Mouse (Mus musculus) cerebellum, adult 2 months (tissue): ENCODE results near the gene Col8a2. TPM values are rescaled to one million over a fixed set of nuclear protein-coding genes. Genes with fewer than 3 reads are reported as not detected.
A peak's percentile ranks its signal among the peaks of the same experiment; 100 is the strongest.

Experiments used
- DNase-seq, 2 experiments: peaks; one replicate each; pipeline ENCODE4 v3.0.0; 2021
- H3K27ac ChIP-seq: fragments of 200-500 bp; 2 replicates; pipeline ENCODE4 v1.5.1; 2012; ENCODE audit warnings: low read length, control low read depth, inconsistent platforms; ENCODE audit not compliant: insufficient read depth
- H3K27me3 ChIP-seq: fragments of 200-500 bp; 2 replicates; pipeline ENCODE4 v1.6.1; 2012; ENCODE audit warnings: inconsistent platforms, mild to moderate bottlenecking, low read length, moderate library complexity; ENCODE audit not compliant: control insufficient read depth, insufficient read depth
- H3K4me1 ChIP-seq: fragments of 200-500 bp; 2 replicates; pipeline ENCODE4 v1.6.1; 2011; ENCODE audit warnings: low read length; ENCODE audit not compliant: control insufficient read depth, insufficient read depth
- H3K4me3 ChIP-seq: fragments of 200-500 bp; replicated peaks from 2 replicates; pipeline ENCODE3; 2011; ENCODE audit warnings: mild to moderate bottlenecking, low read depth, low read length, control low read depth; ENCODE audit not compliant: insufficient read depth
- CTCF ChIP-seq: fragments of 200-500 bp; IDR thresholded peaks from 2 replicates; pipeline ENCODE4 v1.5.1; 2011; ENCODE audit warnings: low read depth, mild to moderate bottlenecking, control low read depth, low read length, moderate library complexity, borderline replicate concordance; ENCODE audit not compliant: insufficient read depth
- POLR2A ChIP-seq: fragments of 200-500 bp; IDR thresholded peaks from 2 replicates; pipeline ENCODE4 v1.6.1; 2011; ENCODE audit warnings: low read length, control low read depth, borderline replicate concordance; ENCODE audit not compliant: insufficient read depth
- WGBS: fragments of 180-500 bp; shearing (Covaris S2); methylation state at CpG from one replicate; pipeline ENCODE4 v1.1.7; 2018; 5-methylcytosine and 5-hydroxymethylcytosine counted together
- polyA plus RNA-seq: library from polyadenylated mRNA; depleted of rRNA; stranded (reverse); fragments of >200 nt; gene quantifications from 2 replicates; pipeline ENCODE4 v1.2.3, GENCODE M21; 2012; rRNA removed

Col8a2 gene
- polyA plus RNA-seq: 0.93 and 2.0 TPM in 2 replicates

DNA sequence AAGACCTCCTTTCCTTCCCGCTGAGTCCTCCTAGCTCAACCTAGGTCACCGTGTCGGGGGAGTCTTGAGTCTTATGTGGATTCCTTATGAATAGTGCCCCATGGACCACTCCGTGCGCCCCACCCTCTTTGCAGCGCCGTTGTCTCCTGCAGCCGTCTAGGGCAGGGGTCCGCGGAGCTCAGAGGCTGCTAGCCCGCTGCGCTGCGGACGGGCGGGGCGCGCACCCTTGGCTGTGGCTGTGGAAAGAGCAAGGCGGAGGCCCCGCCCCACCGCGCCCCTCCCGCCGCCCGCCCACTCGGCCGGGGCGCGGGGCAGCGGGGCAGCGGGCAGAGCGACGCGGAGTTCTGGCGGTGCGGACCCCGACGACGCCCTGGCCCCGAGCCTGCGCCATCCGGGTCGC, at the start of gene Col8a2:
Gene Col8a2, plus strand, starts transcription at position 302 of the 400 bp plus-strand sequence.
- DNase-seq: no peak
- Histone ChIP-seq H3K4me1 (no peaks in the 10 kb centered on the region), H3K4me3 (no peak within 1 kb of the TSS), H3K27ac (no peak within 1 kb of the TSS), H3K27me3 (peaks cover 3% of the 10 kb centered on the region; the same call in 1 of the 2 replicates)
- WGBS: 3% methylated on average over 42 of the region's 42 CpGs
- TF ChIP-seq CTCF (no peak), POLR2A (no peak)

DNA sequence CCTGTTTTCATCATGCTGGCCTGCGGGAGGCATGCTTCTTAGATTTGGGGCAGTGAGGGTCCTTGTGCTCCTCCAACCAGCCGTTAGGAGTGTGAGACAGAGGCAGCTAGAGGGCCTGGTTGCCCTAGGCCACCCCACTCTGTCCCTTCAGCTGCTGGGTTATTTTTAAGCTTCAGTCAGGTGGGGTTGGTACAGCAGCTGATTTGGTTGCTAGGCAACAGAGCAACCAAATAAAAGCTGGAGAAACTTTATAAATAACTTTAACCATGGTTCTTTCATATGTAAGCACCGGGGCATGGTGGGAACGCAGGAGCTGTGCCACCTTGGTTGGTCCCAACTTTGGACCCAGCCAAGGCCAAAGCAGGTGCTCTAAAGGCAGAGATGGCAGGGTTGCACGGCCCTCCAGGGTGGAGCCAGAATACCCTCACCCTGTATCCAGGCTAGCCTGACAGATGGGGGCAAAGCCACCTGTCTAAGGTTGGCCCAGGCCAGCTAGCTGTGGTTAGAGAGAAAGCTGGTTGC, 48.8 kb upstream of the Col8a2 start:
- TF ChIP-seq CTCF: no peak
- no peak for TF ChIP-seq POLR2A
- DNase-seq: peak; percentile 15 to 29
- no peaks in the 10 kb centered on the region for H3K27me3 ChIP-seq
- H3K27ac ChIP-seq: no peak overlapping the region
- H3K4me3 ChIP-seq: no peak overlapping the region
- peaks cover 27% of the 10 kb centered on the region for H3K4me1 ChIP-seq
- WGBS: 42% methylated on average over 5 of the region's 5 CpGs

DNA sequence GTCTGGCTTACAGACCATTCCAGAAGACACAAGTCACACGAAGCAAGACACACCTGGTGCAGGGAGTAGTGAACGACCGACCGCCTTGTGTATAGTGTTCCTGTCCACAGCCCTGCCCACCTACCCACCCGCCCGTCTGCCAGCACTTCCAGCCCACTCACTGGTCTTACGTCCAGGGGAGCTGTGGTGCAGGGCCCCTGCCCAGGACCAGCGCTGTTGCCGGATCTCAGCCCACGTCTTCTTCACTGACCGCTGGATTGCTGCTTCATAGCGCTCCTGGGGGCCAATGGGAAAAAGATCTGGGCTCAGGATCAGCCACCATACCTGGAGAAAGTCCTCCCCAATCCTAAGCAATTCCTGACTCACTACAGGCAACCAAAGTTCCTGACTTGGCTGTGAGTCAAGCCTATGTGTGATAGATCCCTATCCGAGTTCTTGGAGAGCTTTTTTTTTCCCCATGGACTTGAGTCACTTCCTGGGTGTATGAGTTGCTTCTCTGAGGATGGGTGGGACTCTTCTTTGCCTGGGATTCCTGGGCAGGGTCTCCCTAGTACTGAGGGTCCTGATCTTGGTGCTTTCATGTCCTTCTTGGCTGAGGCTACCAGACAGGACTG, 46.6 kb upstream of the Col8a2 start:
- Histone ChIP-seq H3K27me3 (no peaks in the 10 kb centered on the region), H3K27ac (no peak overlapping the region), H3K4me3 (no peak overlapping the region), H3K4me1 (peaks cover 36% of the 10 kb centered on the region)
- DNase-seq: peak; percentile 9 to 13
- TF ChIP-seq POLR2A (no peak), CTCF (no peak)
- 83% methylated on average over 13 of the region's 13 CpGs for WGBS

DNA sequence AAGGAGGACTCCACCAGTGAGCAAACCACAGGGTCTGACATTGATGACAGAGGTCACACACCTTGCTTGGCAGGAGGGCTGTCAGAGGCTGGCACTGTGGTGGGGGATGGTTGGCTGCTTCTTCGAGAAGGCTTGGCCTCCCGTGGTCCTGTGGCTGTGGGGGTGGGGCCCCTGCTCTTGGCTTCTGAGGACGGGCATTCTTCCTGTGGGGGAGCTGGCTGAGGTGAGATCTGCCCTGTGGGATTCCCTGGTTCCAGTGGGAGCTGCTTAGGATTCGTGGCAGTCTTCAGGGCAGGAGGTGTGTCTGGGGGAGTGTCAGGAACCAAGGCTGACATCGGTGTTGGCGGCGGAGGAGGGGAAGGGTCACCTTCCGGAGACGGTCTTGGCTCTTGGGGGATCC, 44.6 kb upstream of the Col8a2 start:
- WGBS: 10% methylated on average over 9 of the region's 9 CpGs
- peak; percentile 46 to 47 for DNase-seq
- peak overlapping the region; percentile 41 for H3K27ac ChIP-seq
- TF ChIP-seq CTCF (no peak), POLR2A (no peak)
- H3K4me3 ChIP-seq: no peak overlapping the region
- H3K27me3 ChIP-seq: no peaks in the 10 kb centered on the region
- peaks cover 48% of the 10 kb centered on the region for H3K4me1 ChIP-seq

DNA sequence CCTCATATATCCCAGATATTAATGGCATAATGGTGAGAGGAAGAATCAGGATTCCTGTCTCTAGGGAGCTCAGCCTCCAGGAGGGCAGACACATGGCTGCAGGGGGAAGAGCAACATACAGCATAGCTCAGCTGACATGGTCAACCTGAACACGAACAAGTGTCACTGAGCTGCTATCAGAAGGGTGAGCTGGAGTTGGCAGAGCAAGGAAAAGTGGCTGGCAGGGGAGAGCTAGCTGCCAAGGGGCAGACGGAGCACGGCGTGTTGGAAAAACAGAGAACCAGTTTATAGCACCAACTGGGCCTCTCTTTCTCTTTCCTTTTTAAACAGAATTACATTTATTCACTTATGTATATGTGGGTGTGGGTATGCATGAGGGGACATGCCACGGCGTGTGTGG, 44.1 kb upstream of the Col8a2 start:
- DNase-seq: peak; percentile 67 to 79
- 19% methylated on average over 6 of the region's 6 CpGs for WGBS
- Histone ChIP-seq H3K27ac (peak overlapping the region; percentile 41), H3K27me3 (no peaks in the 10 kb centered on the region), H3K4me3 (no peak overlapping the region), H3K4me1 (peaks cover 51% of the 10 kb centered on the region)
- TF ChIP-seq CTCF: no peak
- TF ChIP-seq POLR2A: no peak

DNA sequence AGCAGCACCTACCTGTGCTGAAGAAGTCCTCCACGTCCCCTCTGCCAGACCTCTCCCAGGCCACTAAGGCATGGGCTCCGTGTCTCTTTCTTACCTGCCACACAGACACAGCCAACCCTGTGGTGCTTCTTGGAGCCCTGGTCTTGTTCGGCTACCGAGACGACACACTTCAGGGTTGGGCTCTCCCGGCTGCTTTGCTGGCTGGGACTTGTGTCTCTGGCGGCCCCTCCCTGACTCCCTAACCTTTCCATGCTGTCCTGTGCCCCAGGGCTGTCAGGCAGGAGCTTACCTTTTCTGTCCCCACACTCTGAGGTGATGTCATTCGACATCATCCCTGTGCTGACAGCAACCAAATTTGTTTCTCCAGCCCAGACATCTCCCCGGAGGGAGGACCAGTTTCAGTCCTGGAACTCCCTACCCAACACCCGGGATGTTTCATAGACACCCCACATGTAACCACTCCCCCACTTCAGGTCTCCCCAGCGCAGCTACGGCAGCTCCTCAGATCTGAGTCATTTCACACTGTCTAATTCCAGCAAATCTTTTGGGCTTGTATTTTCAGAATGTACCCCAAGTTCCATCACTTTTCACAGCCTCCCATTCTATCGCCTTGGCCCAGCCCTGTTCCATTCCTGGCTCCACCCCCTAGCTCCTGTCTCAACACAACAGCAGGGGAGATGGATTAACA, 40.2 kb upstream of the Col8a2 start:
- no peak for TF ChIP-seq CTCF
- TF ChIP-seq POLR2A: no peak
- DNase-seq: peak in 1 of 2 experiments; percentile 9
- Histone ChIP-seq H3K4me1 (peaks cover 66% of the 10 kb centered on the region), H3K4me3 (no peak overlapping the region), H3K27me3 (no peaks in the 10 kb centered on the region), H3K27ac (no peak overlapping the region)
- 31% methylated on average over 13 of the region's 13 CpGs for WGBS

DNA sequence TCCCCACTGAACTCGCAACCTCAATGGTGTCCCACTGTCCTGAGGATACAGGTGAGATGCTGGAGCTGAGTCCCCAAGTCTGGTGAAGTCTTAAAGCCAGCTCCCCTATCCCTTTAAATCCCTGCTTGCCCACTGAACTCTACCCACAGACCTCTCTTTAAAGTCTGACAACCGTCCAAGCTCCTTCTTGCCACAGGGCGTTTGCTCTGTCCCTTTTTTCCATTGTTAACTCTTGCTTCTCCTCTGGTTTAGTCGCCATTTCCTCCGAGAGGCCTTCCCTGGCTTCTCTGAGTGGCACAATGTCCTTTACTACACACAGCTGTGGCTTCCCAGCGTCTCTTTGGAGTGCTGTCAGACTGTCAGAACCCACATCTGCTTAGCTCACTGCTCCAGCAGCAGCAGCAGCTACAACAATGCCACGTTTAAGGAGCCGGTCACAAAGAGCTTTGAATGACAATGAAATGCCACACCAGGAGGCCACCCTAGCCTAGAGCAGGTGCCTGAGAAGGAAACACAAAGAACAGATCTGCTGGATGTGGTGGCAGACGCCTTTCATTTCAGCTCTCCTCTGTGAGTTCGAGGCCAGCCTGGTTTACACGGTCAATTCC, 38.2 kb upstream of the Col8a2 start:
- H3K27ac ChIP-seq: peak overlapping the region; percentile 34
- H3K4me3 ChIP-seq: no peak overlapping the region
- no peak for TF ChIP-seq CTCF
- no peak for TF ChIP-seq POLR2A
- H3K4me1 ChIP-seq: peaks cover 67% of the 10 kb centered on the region
- WGBS: 17% methylated on average over 11 of the region's 11 CpGs
- H3K27me3 ChIP-seq: no peaks in the 10 kb centered on the region
- DNase-seq: no peak

DNA sequence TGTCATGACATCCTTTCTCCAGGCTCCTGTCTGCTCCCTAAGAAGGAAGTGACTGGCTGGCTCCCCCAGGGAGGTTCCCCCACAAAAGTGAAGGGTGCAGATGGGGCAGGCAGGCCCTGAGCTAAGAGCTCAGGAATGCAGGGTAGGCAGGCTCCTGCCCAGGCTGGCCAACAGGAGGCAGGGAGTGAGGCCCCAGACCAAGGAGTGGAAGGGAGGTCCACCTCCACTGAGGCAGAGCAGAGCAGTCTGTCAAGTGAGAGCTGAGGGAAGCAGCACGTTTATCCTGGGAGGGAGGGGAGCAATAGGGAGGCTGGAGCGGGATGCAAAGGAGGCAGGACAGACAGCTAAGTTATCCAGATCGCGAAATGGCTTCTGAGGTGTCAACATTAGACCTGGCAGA, 35.9 kb upstream of the Col8a2 start:
- peaks cover 56% of the 10 kb centered on the region for H3K4me1 ChIP-seq
- DNase-seq: no peak
- no peak overlapping the region for H3K4me3 ChIP-seq
- H3K27ac ChIP-seq: peak overlapping the region; percentile 41
- H3K27me3 ChIP-seq: no peaks in the 10 kb centered on the region
- WGBS: 24% methylated on average over 4 of the region's 4 CpGs
- TF ChIP-seq CTCF (no peak), POLR2A (no peak)
